Mouse (Mus musculus) stomach, embryonic 15.5 days (tissue): ENCODE results near the gene Tbx10. TPM values are rescaled to one million over a fixed set of nuclear protein-coding genes. Genes with fewer than 3 reads are reported as not detected.

ENCODE experiments used
- ATAC-seq: fragments of 200-750 bp; cut with Nextera tagmentation; 2 replicates; pipeline ENCODE4 v1.8.0; 2017; ENCODE audit warnings: low read depth, moderate number of reproducible peaks, moderate TSS enrichment; ENCODE audit not compliant: insufficient read depth, low FRiP score
- H3K27ac ChIP-seq: fragments of 300-500 bp; sonication (generic); 2 replicates; pipeline ENCODE4 v1.5.1; 2015; ENCODE audit warnings: mild to moderate bottlenecking, inconsistent platforms
- H3K27me3 ChIP-seq: fragments of 300-500 bp; sonication (generic); replicated peaks from 2 replicates; pipeline ENCODE4 v1.6.1; 2015; ENCODE audit warnings: inconsistent platforms
- H3K36me3 ChIP-seq: fragments of 300-500 bp; sonication (generic); 2 replicates; pipeline ENCODE4 v1.6.1; 2015; ENCODE audit warnings: inconsistent platforms
- H3K4me1 ChIP-seq: fragments of 300-500 bp; sonication (generic); 2 replicates; pipeline ENCODE4 v1.6.1; 2015; ENCODE audit warnings: inconsistent platforms
- H3K4me2 ChIP-seq: fragments of 300-500 bp; sonication (generic); 2 replicates; pipeline ENCODE4 v1.6.1; 2015; ENCODE audit warnings: mild to moderate bottlenecking, inconsistent platforms
- H3K4me3 ChIP-seq: fragments of 300-500 bp; sonication (generic); replicated peaks from 2 replicates; pipeline ENCODE4 v1.5.1; 2015; ENCODE audit warnings: inconsistent platforms
- H3K9ac ChIP-seq: fragments of 300-500 bp; sonication (generic); 2 replicates; pipeline ENCODE4 v1.6.1; 2015; ENCODE audit warnings: inconsistent platforms
- H3K9me3 ChIP-seq: fragments of 300-500 bp; sonication (generic); 2 replicates; pipeline ENCODE4 v1.6.1; 2016; ENCODE audit warnings: inconsistent platforms
- WGBS: fragments of 180-500 bp; shearing (Covaris S2); methylation state at CpG from one replicate; pipeline ENCODE4 v1.1.7; 2015; 5-methylcytosine and 5-hydroxymethylcytosine counted together
- polyA plus RNA-seq: library from polyadenylated mRNA; unstranded; fragments of >200 nt; fragmentation: Nextera tagmentation; extraction: Ambion mirVana; gene quantifications from 2 replicates; pipeline ENCODE4 v1.2.1, GENCODE M21; 2015

Tbx10 gene
- polyA plus RNA-seq, 1 experiment from 2014 or later = 0.21 TPM

DNA sequence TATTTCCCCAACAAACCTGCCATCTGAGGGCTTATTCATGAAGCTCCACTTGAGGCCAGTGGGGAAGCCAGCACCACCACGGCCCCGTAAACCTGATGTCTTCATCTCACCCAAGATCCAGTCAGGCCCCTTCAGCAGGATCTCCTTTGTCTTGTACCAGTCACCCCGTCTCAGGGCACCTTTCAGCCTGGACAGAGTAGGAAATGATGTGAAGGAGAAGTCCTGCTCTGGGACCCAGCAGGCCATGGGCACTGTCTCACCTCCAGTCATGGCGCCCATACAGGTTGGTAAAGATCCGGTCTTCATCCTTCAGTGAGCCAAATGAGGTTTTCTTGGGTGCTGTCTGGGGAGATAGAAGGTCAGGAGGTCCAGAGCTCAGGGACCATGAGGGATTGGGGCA lies 18.5 kb downstream of the Tbx10 start:
- Histone ChIP-seq H3K4me2 (no peak overlapping the region), H3K27me3 (no peaks in the 10 kb centered on the region), H3K4me3 (no peak overlapping the region), H3K36me3 (peaks cover 31% of the 10 kb centered on the region), H3K9me3 (no peaks in the 10 kb centered on the region), H3K9ac (no peak overlapping the region), H3K4me1 (peaks cover 14% of the 10 kb centered on the region), H3K27ac (no peak overlapping the region)
- 91% methylated on average over 5 of the region's 5 CpGs for whole genome bisulfite sequencing
- no peak for ATAC-seq

DNA sequence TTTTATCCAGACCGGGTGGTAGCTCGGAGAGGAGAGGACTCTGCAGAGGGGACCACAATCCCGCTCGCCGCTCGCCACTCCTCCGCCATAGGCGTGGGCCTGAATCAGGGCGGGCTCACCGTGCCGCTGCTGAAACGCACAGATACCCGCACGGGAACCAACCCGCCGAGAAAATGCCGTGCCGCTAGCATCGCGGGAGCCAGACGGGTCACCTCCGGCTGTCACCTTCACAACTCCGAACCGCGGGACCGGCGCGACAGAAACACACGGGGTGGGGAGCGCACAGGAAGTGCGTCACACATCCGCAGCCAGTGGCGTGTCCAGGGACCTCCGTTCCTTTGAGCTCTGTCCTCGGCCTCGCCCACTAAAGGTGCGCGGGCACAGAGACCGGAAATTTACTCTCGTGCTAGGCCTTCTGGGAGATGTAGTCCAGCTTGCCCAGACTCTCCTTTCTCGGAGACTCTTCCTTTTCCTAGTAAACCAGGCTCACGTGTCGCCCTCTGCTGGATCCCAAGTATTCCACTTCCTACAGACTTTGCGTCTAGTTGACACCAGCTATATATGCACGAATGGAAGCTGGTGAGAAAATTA lies 20.0 kb downstream of the Tbx10 start, which contains the start of gene Ndufv1:
Gene Ndufv1 (minus strand): TSS at position 375 of the 591 bp plus-strand sequence.
- ATAC-seq = peak; percentile 99
- under 1% methylated on average over 45 of the region's 45 CpGs for WGBS

DNA sequence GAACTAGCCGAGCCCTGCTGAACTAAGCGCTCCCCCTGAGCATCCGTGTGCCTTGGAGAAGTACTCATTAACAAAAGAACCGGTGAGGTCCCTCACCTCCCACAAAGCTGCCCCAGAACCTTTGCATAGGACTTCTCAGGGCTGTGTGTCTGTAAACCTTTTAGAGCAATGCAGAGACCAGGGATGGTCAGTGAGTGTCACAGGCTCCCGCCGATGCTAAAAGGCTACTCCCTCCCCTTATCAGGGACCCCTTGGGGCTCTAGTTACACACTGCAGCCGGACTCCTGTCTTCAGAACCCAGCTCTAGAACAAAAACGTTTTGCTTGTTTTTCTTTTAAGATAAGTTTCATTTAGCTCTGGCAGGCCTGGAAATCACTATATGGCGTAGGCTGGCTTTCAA lies 20.5 kb downstream of the Tbx10 start:
- H3K4me2 ChIP-seq = peak overlapping the region; percentile 71
- peak overlapping the region; percentile 54; the same call in 1 of the 2 replicates for H3K27ac ChIP-seq
- peaks cover 14% of the 10 kb centered on the region for H3K4me1 ChIP-seq
- H3K27me3 ChIP-seq = no peaks in the 10 kb centered on the region
- H3K9me3 ChIP-seq = no peaks in the 10 kb centered on the region
- no peak overlapping the region for H3K9ac ChIP-seq
- 15% methylated on average over 9 of the region's 9 CpGs for WGBS
- ATAC-seq = peak; percentile 12
- H3K4me3 ChIP-seq = peak overlapping the region; percentile 94
- H3K36me3 ChIP-seq = peaks cover 15% of the 10 kb centered on the region; the same call in 1 of the 2 replicates

More for the DNA sequence above, 20.0 kb downstream of the Tbx10 start, which contains the start of gene Ndufv1:
- no peaks in the 10 kb centered on the region for H3K27me3 ChIP-seq
- no peaks in the 10 kb centered on the region for H3K9me3 ChIP-seq
- peak within 1 kb of the TSS; percentile 68 for H3K27ac ChIP-seq
- peaks cover 14% of the 10 kb centered on the region for H3K4me1 ChIP-seq
- H3K36me3 ChIP-seq = peaks cover 20% of the 10 kb centered on the region
- H3K4me3 ChIP-seq = peak within 1 kb of the TSS; percentile 94
- H3K4me2 ChIP-seq = peak within 1 kb of the TSS; percentile 71
- peak within 1 kb of the TSS; percentile 82 for H3K9ac ChIP-seq

DNA sequence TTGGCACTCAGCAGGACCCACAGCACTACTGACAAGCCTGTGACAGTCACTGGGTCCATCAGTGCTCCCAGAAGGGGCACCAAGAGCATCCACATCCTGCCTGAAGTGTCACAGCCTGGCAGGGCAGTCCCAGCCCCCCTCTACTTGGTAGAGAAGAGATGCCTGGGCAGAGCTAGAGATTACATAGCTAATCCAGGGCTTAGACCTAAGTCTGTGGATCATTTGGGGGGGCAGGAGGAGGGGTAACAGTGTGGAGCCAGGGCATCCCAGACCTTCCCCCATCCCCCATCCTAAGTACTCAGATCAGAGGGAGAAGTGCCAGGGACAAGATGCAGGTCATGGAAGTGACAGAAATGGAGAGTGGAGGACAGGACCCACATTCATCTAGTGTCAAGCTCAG lies 22.2 kb downstream of the Tbx10 start:
- no peak overlapping the region for H3K4me3 ChIP-seq
- ATAC-seq = no peak
- no peaks in the 10 kb centered on the region for H3K9me3 ChIP-seq
- no peak overlapping the region for H3K27ac ChIP-seq
- H3K4me2 ChIP-seq = no peak overlapping the region
- H3K36me3 ChIP-seq = peaks cover 4% of the 10 kb centered on the region; the same call in 1 of the 2 replicates
- H3K4me1 ChIP-seq = peaks cover 23% of the 10 kb centered on the region
- H3K27me3 ChIP-seq = no peaks in the 10 kb centered on the region
- no peak overlapping the region for H3K9ac ChIP-seq

- WGBS = 60% methylated on average over 5 of the region's 5 CpGs
- peaks cover 23% of the 10 kb centered on the region for H3K4me1 ChIP-seq
- no peak overlapping the region for H3K27ac ChIP-seq
- no peaks in the 10 kb centered on the region for H3K9me3 ChIP-seq
- H3K27me3 ChIP-seq = no peaks in the 10 kb centered on the region
- peaks cover 4% of the 10 kb centered on the region; the same call in 1 of the 2 replicates for H3K36me3 ChIP-seq
- H3K9ac ChIP-seq = no peak overlapping the region
- ATAC-seq = no peak
- H3K4me3 ChIP-seq = no peak overlapping the region
- no peak overlapping the region for H3K4me2 ChIP-seq
These were observed 23.1 kb downstream of the Tbx10 start for GRCm38 (mm10) chr19:4015635-4016034.

DNA sequence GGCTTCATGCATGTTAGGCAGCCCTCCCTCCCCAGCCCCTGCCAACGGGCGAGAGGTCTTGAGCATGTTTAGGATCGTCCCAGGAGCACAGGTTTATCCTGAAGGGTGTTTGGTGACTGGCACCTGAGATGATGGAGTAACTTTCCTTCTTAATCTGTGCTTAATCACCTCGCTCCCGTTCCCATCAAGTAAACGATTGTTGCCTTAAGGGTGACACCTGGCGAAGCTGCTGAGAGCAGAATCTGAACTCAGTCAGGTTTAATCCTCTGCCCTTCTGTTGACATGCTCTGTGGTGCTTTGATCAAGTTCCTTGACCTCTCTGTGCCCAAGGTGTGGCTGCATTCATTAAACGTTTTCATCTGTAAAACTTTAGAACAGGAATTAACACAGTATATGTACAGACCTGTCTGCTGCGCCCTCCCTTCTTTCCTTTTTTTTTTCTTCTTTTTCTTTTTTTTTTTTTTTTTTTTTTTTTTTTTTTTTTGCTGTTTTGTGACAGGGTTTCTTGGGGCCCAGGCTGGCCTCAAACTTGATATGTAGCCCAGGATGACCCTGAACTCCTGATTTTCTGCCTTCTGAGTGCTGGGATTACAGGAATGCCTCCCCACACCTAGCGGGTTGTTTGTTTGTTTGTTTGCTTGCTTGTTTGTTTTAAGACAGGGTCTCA lies 25.5 kb downstream of the Tbx10 start:
- peaks cover 10% of the 10 kb centered on the region for H3K4me1 ChIP-seq
- H3K27me3 ChIP-seq = no peaks in the 10 kb centered on the region
- no peaks in the 10 kb centered on the region for H3K9me3 ChIP-seq
- 53% methylated on average over 10 of the region's 10 CpGs for WGBS
- no peak overlapping the region for H3K27ac ChIP-seq
- no peak overlapping the region for H3K4me2 ChIP-seq
- no peak overlapping the region for H3K9ac ChIP-seq
- no peaks in the 10 kb centered on the region for H3K36me3 ChIP-seq
- ATAC-seq = no peak
- H3K4me3 ChIP-seq = no peak overlapping the region

DNA sequence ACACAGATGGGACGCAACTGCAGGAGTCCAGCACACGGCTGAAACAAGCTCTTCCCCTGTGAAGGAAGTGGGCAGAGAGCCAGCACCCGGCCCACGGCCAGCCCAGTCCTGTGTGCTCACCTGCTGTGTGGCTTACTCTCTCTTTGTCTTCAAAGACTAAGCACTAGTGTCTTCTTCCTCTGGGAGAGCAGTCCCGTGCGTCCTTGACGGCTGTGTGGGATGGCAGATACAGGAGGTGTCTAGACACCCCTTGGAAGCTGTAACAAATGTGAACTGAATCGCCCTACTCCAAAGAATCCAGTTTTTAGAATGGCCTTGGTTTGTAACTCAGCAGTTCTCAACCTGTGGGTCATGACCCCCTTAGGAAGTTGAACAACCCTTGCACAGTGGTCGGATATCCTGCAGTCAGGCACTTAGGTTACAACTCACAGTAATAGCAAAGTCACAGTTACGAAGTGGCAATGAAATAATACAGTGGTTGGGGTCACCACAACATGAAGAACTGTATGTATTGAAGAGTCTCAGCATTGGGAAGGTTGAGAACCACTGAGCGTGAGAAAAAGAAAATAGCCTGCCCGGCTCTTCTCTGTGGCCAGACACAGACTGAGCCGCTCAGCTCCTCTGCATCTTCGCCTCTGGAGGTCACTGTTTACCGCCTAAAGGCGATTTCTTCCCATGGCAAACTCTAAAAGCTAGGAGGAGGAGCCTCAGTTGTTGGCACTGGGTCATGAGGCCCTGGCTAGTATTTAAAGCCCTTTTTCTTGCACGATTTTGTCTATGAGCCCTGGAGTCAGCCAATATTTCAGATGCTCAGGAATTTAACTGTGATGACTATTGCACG lies 26.4 kb downstream of the Tbx10 start:
- Histone ChIP-seq H3K9ac (no peak overlapping the region), H3K4me3 (no peak overlapping the region), H3K36me3 (no peaks in the 10 kb centered on the region), H3K4me2 (peak overlapping the region; percentile 8; the same call in 1 of the 2 replicates), H3K4me1 (peaks cover 9% of the 10 kb centered on the region; the same call in 1 of the 2 replicates), H3K27ac (0 out of 2 replicates have a peak overlapping the region, but pooled peaks have one; percentile 16), H3K9me3 (no peaks in the 10 kb centered on the region), H3K27me3 (no peaks in the 10 kb centered on the region)
- peak; percentile 79 for ATAC-seq
- WGBS = 29% methylated on average over 18 of the region's 18 CpGs

- no peak for ATAC-seq
- 62% methylated on average over 7 of the region's 7 CpGs for WGBS
- H3K4me1 ChIP-seq = peaks cover 9% of the 10 kb centered on the region; the same call in 1 of the 2 replicates
- H3K4me3 ChIP-seq = no peak overlapping the region
- H3K9ac ChIP-seq = no peak overlapping the region
- H3K27me3 ChIP-seq = no peaks in the 10 kb centered on the region
- no peaks in the 10 kb centered on the region for H3K9me3 ChIP-seq
- no peak overlapping the region for H3K4me2 ChIP-seq
- H3K27ac ChIP-seq = no peak overlapping the region
- no peaks in the 10 kb centered on the region for H3K36me3 ChIP-seq
These were observed 30.6 kb downstream of the Tbx10 start for GRCm38 (mm10) chr19:4023185-4023584.

DNA sequence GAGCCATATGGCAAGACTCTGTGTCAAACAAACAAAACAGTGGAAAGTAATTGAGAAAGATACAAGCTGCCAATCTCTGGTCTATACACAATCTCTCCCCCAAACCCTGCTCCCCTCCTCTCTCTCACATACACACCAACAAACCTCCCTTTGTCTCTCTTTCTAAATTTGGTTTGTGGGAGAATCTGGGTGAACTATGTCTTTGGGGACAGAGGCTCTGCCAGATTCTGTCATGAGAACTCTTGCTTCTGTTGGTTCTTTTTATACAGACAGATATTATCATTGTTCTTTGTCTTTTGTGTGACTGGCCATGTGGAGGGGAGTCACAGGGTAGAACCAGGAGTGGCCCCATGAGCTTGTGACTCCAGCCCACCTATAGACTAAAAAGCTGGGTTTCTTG lies 35.0 kb downstream of the Tbx10 start:
- no peaks in the 10 kb centered on the region for H3K36me3 ChIP-seq
- ATAC-seq = no peak
- H3K9ac ChIP-seq = no peak overlapping the region
- H3K27ac ChIP-seq = no peak overlapping the region
- H3K4me1 ChIP-seq = peaks cover 2% of the 10 kb centered on the region; the same call in 1 of the 2 replicates
- no peak overlapping the region for H3K4me3 ChIP-seq
- no peak overlapping the region for H3K4me2 ChIP-seq
- H3K9me3 ChIP-seq = no peaks in the 10 kb centered on the region
- no peaks in the 10 kb centered on the region for H3K27me3 ChIP-seq

- 51% methylated on average over 7 of the region's 7 CpGs for WGBS
- ATAC-seq = no peak
- Histone ChIP-seq H3K9ac (no peak overlapping the region), H3K4me2 (no peak overlapping the region), H3K4me1 (peaks cover 16% of the 10 kb centered on the region), H3K27me3 (no peaks in the 10 kb centered on the region), H3K36me3 (no peaks in the 10 kb centered on the region), H3K27ac (peak overlapping the region; percentile 33; the same call in 1 of the 2 replicates), H3K9me3 (no peaks in the 10 kb centered on the region), H3K4me3 (no peak overlapping the region)
These were observed 40.1 kb downstream of the Tbx10 start for GRCm38 (mm10) chr19:4032668-4033067.

DNA sequence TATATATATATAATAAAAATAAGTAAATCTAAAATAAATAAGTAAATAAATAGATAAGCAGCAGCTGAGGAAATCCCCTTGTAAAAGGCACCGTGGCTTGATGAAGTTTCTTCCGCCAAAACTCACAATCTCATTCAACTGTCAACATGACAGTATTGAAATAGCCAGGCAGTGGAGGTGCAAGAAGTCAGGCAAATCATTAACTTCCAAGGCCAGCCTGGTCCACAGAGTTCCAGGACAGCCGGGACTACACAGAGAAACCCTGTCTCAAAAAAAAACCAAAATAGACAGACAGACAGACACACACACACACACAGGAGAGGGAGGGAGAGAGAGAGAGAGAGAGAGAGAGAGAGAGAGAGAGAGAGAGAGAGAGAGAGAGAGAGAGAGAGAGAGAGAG lies 40.7 kb downstream of the Tbx10 start:
- Histone ChIP-seq H3K36me3 (no peaks in the 10 kb centered on the region), H3K9ac (no peak overlapping the region), H3K27ac (no peak overlapping the region; the same call in 1 of the 2 replicates), H3K4me1 (peaks cover 16% of the 10 kb centered on the region), H3K4me3 (no peak overlapping the region), H3K4me2 (no peak overlapping the region), H3K9me3 (no peaks in the 10 kb centered on the region), H3K27me3 (no peaks in the 10 kb centered on the region)
- peak; percentile 43; the same call in 1 of the 2 replicates for ATAC-seq
- WGBS = 61% methylated on average over 3 of the region's 3 CpGs
